Mouse (Mus musculus) embryonic stem cell, embryonic (primary cell): Measurements from ENCODE around the gene Ppp2r3a.

Experiments used
- CTCF ChIA-PET, 4 experiments: fragments of 300-600 bp in 2 of 4; fragments of 350-600 bp in 2 of 4; sonication (Branson Sonifier 250); formaldehyde crosslinking; loops; one replicate each; lab custom pipeline; 2022; ENCODE audit warnings: inconsistent platforms in 2 of 4; lab: Charles Lee
- POLR2A ChIA-PET, 4 experiments: fragments of 300-600 bp in 2 of 4; fragments of 350-600 bp in 2 of 4; sonication (Branson Sonifier 250); formaldehyde crosslinking; loops; one replicate each; lab custom pipeline; 2022; ENCODE audit warnings: antibody characterized with exemption in 4 of 4, inconsistent platforms in 1 of 4; lab: Charles Lee

The Ppp2r3a gene

DNA sequence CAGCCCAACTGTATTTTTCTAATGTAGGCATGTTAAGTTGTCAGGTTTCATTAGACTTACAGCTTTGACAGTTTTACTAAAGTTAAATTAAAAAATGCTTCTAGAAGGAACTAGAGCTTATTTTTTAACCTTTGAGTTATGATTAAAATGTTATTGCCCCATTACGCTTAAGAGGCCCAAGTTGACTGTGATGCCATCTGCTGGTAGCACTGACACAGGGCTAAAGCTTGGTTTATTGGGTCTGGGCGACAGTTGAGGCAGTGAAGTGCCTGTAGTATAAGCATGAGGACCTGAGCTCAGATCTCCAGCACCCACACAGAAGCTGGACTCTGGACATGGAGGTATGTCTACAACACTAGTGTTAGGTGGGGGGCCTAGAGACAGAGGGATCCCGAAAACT is 47.5 kb downstream of the Ppp2r3a start:
- CTCF ChIA-PET, result interaction anchor here (0.5 to 1.0 kb wide), 8 partner anchors 21 to 959 kb away, joined by 3 to 13 read pairs (median 3); no protein-coding TSS in a partner anchor

DNA sequence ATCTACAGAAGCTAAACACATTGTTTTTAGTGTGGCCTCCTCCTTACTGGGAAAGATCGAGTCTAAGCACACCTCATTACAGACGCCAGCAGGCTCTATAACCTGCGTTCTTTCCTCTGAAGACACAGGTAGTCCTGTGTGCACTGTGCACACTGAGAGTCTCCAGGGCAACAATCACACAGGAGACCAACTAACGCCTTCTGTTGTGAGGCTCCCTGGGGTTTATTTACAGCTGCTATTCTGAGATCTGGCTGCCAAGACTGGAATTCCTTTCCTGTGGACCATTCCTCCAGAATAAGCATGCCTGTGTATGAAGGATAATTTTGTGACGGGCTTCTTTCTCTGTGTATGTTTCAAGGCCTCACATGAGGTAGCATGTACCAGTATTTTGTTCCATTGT is 51.0 kb downstream of the Ppp2r3a start:
- ChIA-PET POLR2A (interaction anchor here in 1 of 4 experiments (0.6 to 0.7 kb wide), 2 partner anchors 12 to 56 kb away, joined by 3 to 4 read pairs; no protein-coding TSS in a partner anchor), CTCF (interaction anchor here in 1 of 4 experiments (1.3 kb wide), 1 partner anchor 19 kb away, joined by 4 read pairs; no protein-coding TSS in a partner anchor)

More for the DNA sequence above, 47.5 kb downstream of the Ppp2r3a start:
- POLR2A ChIA-PET, result interaction anchor here in 2 of 4 experiments (0.6 to 1.3 kb wide), 3 partner anchors 47 to 200 kb away, joined by 3 to 4 read pairs (median 3); partner anchors contain the start of gene Ppp2r3a (in 1 of the 2)

DNA sequence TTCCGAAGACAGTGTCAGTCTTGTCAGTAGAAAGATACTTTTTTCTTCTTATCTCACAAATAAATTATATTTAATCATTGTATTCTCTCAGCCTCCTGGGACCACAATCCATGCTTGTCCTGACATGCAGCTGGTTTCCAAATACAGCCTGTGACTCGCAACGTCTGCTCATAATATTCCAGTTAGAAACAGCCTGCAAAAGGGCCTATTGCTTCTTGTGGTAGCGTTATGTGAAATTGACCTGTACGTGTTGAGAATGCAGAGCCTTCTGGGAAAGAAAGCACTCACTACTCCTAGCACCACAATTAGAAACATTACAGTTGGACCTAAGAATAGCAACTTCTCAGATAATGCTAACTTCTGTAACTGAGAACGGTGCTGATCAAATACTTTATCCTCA is 52.8 kb downstream of the Ppp2r3a start:
- ChIA-PET POLR2A (interaction anchor here in 1 of 4 experiments (0.7 kb wide), 1 partner anchor 8 kb away, joined by 3 read pairs; no protein-coding TSS in a partner anchor), CTCF (interaction anchor here in 1 of 4 experiments (0.7 kb wide), 1 partner anchor 219 kb away, joined by 3 read pairs; no protein-coding TSS in a partner anchor)

DNA sequence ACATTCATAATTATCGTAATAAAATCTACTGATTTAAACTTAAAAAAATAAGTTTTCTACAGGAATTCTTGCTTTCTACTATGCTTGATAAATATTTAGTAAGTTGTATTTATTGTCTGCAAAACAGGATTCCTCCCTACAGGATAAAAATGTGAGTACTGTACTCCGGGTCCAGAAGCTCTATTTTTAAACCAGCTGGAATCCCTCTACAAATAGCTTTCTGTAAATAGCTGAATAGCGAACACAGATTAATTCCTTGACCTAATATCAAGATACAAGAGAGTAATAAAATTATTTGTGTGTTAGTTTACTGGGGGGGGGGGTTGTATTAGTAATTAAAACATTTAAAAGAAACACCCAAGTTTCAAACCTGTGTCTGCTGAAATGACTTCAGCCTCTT is 53.3 kb downstream of the Ppp2r3a start:
- ChIA-PET POLR2A (interaction anchor here in 1 of 4 experiments (0.7 kb wide), 1 partner anchor 9 kb away, joined by 3 read pairs; no protein-coding TSS in a partner anchor), CTCF (interaction anchor here in 2 of 4 experiments (0.6 to 0.7 kb wide), 2 partner anchors 218 to 815 kb away, joined by 3 to 5 read pairs; no protein-coding TSS in a partner anchor)

DNA sequence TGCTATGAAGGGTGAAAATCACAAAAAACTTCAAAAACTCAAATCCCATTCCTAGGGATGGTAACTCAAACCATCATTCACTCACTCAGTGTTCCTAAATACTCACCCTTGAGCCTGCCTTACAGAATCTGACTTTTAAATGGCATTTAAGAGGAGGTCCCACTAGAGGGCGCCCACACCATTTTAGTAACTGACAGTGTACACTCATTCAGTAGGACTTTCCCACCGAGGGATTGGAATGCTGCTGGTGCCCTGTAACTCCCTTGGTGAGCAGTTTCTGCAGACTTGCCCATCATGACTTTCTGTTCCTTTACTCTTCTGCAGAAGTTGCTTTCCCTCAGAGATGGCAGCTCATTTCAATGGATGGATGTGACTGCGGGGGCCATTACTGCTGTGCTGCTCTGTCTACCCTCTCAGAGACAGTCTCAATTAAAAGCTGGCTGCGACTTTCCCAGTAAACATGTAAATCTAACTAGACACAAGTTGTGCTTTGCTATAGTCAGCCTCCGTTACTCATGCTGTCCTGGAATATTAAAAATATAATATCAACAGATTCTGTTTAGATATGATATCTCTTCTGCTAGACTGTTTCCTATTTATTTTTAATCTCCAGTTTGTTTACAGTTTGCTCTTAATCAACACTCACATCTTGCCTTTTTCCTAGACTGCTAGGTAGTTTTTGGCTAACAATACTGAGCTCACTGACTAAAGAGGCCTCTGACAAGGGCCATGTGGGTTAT is 69.5 kb downstream of the Ppp2r3a start:
- CTCF ChIA-PET, result interaction anchor here in 2 of 4 experiments (0.5 to 1.9 kb wide), 5 partner anchors 10 to 87 kb away, joined by 3 to 4 read pairs (median 3); no protein-coding TSS in a partner anchor
- POLR2A ChIA-PET, result interaction anchor here in 1 of 4 experiments (1.1 kb wide), 1 partner anchor 147 kb away, joined by 5 read pairs; the partner anchor contains the start of gene Pccb

DNA sequence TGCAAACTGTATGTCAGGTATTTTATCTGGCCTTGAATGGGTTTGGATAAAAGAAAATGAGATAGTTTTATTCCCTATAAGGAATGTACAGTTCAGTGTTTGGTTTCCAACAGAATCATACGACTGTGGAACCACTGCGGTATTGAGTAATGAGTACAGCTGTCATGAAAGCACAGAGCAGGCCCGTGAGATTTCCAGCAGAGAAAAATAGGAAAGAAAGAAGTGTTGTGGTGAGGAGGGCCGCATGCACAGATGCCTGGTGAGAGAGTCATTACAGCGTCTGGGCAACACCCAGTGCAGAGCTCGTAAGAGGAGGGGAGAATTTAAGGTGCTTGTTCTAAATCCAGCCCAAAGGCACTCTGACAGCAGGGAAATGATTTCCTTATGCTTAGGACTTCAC is 70.3 kb downstream of the Ppp2r3a start:
- ChIA-PET CTCF (interaction anchor here in 2 of 4 experiments (0.7 to 1.9 kb wide), 3 partner anchors 10 to 20 kb away, joined by 3 to 4 read pairs (median 4); no protein-coding TSS in a partner anchor), POLR2A (interaction anchor here in 1 of 4 experiments (1.1 kb wide), 1 partner anchor 146 kb away, joined by 5 read pairs; the partner anchor contains the start of gene Pccb)

DNA sequence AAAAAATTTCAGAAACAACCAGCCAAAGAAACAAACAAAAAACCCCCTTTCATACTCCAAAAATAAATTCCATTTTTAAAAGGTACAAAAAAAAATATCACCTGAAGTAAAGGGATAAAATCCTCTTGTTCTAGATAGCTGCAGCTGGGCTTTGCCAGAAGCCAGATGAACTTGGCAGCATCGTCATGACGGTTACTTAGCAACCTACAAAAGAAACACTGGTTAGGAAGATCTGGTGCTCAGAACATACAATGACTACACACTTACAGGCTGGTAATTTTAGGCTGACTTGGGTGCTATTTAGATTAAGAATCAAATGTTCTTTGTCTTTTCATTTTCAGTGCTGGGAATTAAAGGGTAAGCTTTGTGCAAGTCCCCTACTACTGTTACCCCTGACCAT is 71.4 kb downstream of the Ppp2r3a start:
- ChIA-PET CTCF (interaction anchor here in 1 of 4 experiments (0.5 kb wide), 1 partner anchor 438 kb away, joined by 3 read pairs; no protein-coding TSS in a partner anchor), POLR2A (interaction anchor here in 1 of 4 experiments (0.6 kb wide), 1 partner anchor 431 kb away, joined by 3 read pairs; no protein-coding TSS in a partner anchor)

DNA sequence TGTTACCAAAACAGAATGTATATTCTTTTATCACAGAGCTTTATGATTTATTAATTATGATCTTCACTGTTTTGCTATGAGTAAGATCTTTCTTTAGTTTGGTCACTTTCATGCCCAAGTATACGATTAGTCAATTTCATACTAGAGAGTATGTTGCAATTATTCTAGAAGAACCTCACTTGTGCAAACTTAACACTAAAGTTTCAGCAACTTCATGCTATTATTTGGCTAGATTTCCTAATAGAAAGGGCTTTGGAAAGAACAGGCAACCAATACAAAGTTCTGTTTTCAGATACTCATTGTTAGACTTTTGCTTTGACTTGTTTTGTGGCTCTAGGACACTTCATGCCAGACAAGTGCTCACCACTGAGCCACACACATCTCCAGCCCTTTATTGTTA is 91.0 kb downstream of the Ppp2r3a start:
- ChIA-PET CTCF (interaction anchor here in 3 of 4 experiments (0.5 to 1.5 kb wide), 5 partner anchors 87 to 747 kb away, joined by 3 to 5 read pairs (median 4); partner anchors contain the start of gene Msl2 (in 1 of the 3)), POLR2A (interaction anchor here in 1 of 4 experiments (0.9 kb wide), 1 partner anchor 9 kb away, joined by 3 read pairs; no protein-coding TSS in a partner anchor)

DNA sequence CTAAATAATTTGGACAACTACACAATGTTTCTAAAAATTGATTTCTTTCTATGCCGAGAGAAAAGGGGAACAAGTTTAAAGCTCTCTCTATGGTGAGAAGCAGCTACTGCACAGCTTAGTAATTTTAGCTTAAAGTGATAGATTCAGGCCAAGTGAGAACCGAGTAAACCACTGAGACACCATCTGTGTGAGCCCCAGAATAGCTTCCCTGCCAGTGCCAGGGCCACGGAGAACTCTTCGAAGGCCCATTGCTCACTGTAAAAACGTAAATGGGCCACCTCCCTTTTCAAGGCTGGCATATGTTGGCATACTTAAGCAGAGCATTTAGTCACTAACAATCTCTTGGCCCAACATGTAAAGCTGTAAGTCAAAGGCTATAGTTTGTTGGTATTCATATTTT is 91.5 kb downstream of the Ppp2r3a start:
- CTCF ChIA-PET, result interaction anchor here (0.5 to 1.5 kb wide), 13 partner anchors 13 to 746 kb away, joined by 3 to 6 read pairs (median 3); partner anchors contain the start of gene Msl2 (in 1 of the 4)
- POLR2A ChIA-PET, result interaction anchor here in 3 of 4 experiments (0.5 to 1.0 kb wide), 3 partner anchors 9 to 516 kb away, joined by 3 to 9 read pairs (median 4); no protein-coding TSS in a partner anchor

DNA sequence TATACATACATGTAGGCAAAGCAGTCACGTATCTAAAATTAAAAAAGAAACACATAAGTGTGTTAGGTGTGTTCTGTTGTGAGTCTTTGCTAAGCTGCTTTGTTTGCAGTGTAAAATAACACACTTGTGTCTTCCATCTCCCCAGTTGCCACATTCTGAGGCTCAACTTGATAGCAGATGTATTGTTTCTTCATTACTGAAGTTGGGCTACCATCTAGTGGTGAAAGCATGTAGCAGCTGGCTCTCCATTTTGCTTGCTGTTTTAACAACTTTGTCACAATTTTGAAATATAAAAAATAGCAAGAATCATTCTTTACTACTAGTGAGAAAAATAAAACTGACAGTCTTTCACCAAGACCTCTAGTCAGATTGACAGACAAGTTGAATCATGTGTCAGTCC is 92.2 kb downstream of the Ppp2r3a start:
- ChIA-PET POLR2A (interaction anchor here in 1 of 4 experiments (1.0 kb wide), 1 partner anchor 516 kb away, joined by 9 read pairs; no protein-coding TSS in a partner anchor), CTCF (interaction anchor here (0.6 to 1.5 kb wide), 12 partner anchors 12 to 782 kb away, joined by 3 to 6 read pairs (median 3); partner anchors contain the start of gene Msl2 (in 1 of the 4))

DNA sequence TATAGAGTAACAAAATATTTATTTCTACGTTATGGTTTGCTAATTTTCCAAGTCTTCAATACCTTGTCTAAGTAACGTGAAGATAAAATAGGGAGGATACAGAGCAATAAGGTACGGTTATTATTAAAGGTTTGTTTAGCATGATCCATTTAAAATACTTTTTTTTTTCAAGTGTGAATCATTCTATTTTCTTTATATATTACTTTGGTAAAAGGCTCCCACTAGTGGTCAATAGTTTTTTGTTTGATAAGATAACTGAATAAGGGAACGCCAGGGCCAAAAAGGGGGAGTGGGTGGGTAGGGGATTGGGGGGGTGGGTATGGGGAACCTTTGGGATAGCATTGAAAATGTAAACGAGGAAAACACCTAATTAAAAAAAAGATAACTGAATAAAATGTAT is 98.7 kb downstream of the Ppp2r3a start:
- ChIA-PET POLR2A (no interaction called here), CTCF (no interaction called here)

DNA sequence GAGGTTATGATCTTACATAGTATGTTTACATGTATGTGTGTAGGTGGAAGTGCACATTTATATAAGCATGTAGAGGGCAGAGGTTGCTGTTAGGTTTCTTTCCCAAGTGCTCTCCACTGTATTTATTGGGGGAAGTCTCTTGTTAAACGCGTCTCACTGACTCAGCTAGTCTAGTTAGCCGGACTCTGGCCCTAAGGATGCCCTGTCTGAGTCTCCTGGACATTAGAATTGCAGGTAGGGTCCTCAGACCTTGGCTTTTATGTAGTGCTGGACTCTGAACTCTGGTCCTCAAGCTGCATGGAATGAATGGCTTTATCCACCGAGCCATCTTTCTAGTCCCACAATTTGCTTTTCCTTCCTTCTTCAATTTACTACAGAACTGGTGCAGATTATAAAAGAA is 108.0 kb downstream of the Ppp2r3a start:
- ChIA-PET CTCF (no interaction called here), POLR2A (interaction anchor here in 3 of 4 experiments (0.7 to 0.9 kb wide), 4 partner anchors 16 to 149 kb away, joined by 4 to 6 read pairs (median 4); no protein-coding TSS in a partner anchor)

DNA sequence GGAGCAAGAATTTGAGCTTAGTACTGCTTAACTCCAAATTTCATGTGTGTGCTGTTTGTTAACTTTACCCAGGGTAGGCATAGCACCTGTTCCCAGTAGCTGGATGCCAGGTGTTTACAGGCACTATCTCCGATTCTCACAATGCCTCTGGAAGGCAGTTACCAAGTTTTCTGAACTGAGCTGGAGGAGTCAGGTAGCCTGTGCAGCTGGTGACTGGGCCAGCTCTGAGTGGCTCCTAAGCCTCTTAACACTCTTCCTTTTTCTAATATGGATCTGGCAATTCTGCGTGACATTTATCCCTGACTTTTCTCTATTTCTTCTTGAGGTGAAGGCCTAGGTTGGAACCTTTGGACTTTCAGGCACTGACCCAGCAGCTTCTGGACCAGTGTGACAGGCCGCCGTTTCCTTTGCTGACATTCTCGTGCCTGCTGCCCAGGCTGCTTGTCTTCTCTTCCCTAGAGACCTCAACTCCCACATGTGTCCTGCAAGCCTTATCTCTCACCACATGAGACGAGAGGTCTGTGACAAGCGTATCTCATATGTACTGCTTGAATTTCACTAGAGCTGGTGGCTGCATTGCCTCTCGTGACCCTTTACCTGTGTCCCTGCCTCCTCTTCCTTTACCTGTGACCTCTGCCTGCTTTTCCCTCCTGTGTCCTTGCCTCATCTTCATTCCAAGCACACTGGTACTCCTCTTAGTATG is 137.3 kb downstream of the Ppp2r3a start:
- ChIA-PET POLR2A (interaction anchor here in 3 of 4 experiments (0.6 to 2.6 kb wide), 6 partner anchors 10 to 283 kb away, joined by 3 to 8 read pairs (median 4); no protein-coding TSS in a partner anchor), CTCF (interaction anchor here in 2 of 4 experiments (0.6 to 0.7 kb wide), 2 partner anchors 471 to 951 kb away, joined by 3 read pairs; no protein-coding TSS in a partner anchor)

DNA sequence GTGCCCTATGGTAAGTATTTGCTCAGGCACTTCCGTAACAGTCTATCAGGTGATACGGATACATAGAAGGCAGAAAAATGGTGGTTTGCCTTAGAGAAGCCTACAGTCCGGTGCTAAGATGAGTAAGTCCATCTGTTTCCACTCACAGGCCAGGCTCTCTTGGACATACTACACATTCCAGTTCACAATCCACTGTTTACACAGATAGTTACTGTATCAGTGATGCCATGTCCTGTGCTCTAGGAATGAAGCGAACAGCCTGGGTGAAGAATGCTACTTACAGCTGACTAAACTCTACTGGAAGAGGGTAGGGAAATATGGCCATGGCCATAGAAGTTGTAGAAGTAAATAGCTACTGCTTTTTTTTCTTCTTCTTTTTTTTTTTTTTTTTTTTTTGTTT is 138.3 kb downstream of the Ppp2r3a start:
- ChIA-PET POLR2A (interaction anchor here in 2 of 4 experiments (0.6 to 2.6 kb wide), 5 partner anchors 11 to 284 kb away, joined by 4 to 7 read pairs (median 4); no protein-coding TSS in a partner anchor), CTCF (interaction anchor here in 1 of 4 experiments (0.7 kb wide), 1 partner anchor 77 kb away, joined by 17 read pairs; no protein-coding TSS in a partner anchor)

DNA sequence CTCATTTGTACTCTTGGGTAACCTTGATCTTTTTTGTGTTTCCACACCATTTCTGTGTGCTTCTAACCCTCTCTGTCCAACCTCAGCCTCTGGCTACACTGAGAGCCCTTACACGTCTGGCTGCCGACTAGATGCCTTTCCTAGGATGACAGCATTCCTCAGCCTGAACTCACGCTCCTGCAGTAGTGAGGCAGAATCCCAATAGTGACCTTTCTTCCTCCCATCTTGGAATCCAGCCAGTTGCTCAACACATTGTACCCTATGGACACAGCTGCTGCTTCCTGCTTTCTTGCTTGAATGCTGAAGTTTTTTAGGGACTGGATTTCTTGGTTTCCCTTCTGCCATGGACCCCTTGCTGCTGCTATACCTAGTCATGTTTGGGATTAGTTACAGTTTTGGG is 141.6 kb downstream of the Ppp2r3a start:
- POLR2A ChIA-PET, result interaction anchor here in 1 of 4 experiments (0.8 to 2.2 kb wide), 3 partner anchors 11 to 13 kb away, joined by 3 to 9 read pairs (median 7); no protein-coding TSS in a partner anchor
- CTCF ChIA-PET, result interaction anchor here in 1 of 4 experiments (0.7 kb wide), 1 partner anchor 658 kb away, joined by 3 read pairs; no protein-coding TSS in a partner anchor

DNA sequence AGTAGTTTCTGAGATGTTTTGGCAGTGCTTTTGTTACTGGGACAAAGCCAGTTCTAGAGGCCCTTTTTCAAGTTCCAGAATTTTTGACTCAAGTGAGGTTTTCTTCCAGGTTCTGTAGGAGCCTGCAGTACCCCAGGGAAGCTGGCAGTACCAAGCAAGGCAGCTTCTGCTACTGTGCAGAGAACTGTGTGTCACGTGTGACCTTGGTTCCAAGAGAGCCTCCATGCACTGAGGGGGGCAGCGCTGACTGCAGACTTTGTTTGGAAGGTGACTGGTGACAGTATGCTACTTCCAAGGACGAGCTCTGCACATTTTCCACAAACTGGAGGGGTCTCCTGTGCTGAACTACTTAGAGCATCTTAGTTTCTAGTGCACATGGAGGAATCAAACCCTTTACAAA is 144.2 kb downstream of the Ppp2r3a start:
- CTCF ChIA-PET, result interaction anchor here in 1 of 4 experiments (0.6 kb wide), 1 partner anchor 104 kb away, joined by 4 read pairs; no protein-coding TSS in a partner anchor
- POLR2A ChIA-PET, result interaction anchor here in 1 of 4 experiments (0.9 to 1.7 kb wide), 4 partner anchors 9 to 83 kb away, joined by 3 to 4 read pairs (median 4); no protein-coding TSS in a partner anchor

DNA sequence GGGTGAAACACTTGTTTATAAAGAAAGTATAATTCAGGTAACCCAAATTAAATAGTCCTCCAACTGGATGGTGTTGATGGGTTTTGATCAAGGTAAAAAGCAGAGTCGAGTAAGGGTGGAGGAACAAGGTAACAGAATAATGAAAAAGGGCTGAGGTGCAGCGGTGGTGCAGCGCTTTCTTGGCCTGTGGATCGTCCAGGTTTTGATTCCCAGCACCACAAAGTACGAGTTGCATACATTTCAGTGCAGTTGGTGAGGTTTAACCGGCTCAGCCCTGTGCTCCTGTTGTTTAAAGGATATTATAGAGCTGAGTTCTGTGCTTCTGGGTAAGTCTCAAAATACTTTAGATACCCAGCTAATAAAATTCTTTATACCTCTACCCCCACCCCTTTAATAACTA is 145.9 kb downstream of the Ppp2r3a start:
- CTCF ChIA-PET, result interaction anchor here in 1 of 4 experiments (0.7 kb wide), 1 partner anchor 537 kb away, joined by 3 read pairs; no protein-coding TSS in a partner anchor
- POLR2A ChIA-PET, result no interaction called here
